Mouse (Mus musculus) hematopoietic multipotent progenitor cell, adult 10-12 weeks (in vitro differentiated cells): ENCODE measurements around the gene Prl3b1. TPM values are rescaled to one million over a fixed set of nuclear protein-coding genes. Genes with fewer than 3 reads are reported as not detected.

ENCODE experiments used
- polyA plus RNA-seq: library from polyadenylated mRNA; stranded (reverse); fragments of >175 nt; gene quantifications from 2 replicates; pipeline ENCODE4 v1.2.3, GENCODE M21; 2012; ENCODE audit warnings: low replicate concordance

The Prl3b1 gene
- polyA plus RNA-seq, result not detected in 2 replicates

DNA sequence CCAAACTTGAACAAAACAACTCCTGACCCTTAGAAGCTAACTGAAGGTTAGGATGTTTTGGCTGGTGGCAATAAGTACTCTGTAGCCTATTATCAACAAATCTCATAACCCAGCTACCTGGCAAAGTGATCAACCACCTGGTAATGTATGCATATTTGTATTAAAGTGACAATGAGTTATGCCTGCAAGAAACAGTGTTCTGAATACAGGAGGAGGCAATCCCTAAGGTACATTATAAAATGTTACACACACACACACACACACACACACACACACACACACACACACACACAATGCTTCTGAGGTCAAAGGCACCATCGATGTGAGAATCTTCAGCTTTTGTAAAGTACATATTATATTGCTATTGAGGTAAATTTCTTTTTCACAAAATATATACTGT lies at the start of gene Prl3b1:
Prl3b1 (plus strand) TSS at position 301 of the 400 bp plus-strand sequence.

GRCm38 (mm10) chr13:27196359-27196758 lies 45.3 kb upstream of the Prl3b1 start, which contains the start of gene Prl3c1:
Prl3c1 (plus strand) TSS chr13:27196659.

DNA sequence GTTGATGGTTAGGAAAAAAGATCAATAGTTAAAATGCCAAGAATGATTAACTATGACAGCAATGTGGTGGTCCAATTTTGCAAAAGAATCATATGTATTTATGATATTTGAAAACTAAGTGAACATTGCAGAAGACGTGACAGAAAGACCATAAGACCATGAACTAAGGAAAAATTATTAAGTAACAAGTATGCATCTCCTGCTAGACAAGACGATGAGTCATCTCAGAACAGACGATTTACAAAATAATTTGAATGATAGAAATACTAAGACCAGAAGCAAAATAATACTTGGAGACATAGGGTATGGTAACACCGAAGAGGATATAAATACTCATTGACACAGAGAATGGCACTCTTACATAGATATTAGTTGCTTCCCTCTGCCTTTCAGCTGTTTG lies 17.5 kb downstream of the Prl3b1 start, which contains the start of gene Prl3a1:
Prl3a1 (plus strand) TSS at position 301 of the 400 bp plus-strand sequence.

Other genes with a start within 250 kb of the Prl3b1 start
- gene Prl, start 184.3 kb upstream of the Prl3b1 start, polyA plus RNA-seq, result not detected in 2 replicates
- not detected in 2 replicates for gene Prl3d1, start 147.7 kb upstream of the Prl3b1 start, polyA plus RNA-seq
- not detected in 2 replicates for gene Prl3d2, start 120.1 kb upstream of the Prl3b1 start, polyA plus RNA-seq
- not detected in 2 replicates for gene Prl3d3, start 85.1 kb upstream of the Prl3b1 start, polyA plus RNA-seq
- not detected in 2 replicates for gene Prl3c1, start 45.2 kb upstream of the Prl3b1 start, polyA plus RNA-seq
- gene Prl3a1, start 17.6 kb downstream of the Prl3b1 start, polyA plus RNA-seq, result not detected in 2 replicates
- gene Prl6a1, start 70.8 kb downstream of the Prl3b1 start, polyA plus RNA-seq, result not detected in 2 replicates
- not detected in 2 replicates for gene Prl8a2, start 103.8 kb downstream of the Prl3b1 start, polyA plus RNA-seq
- gene Prl2b1, start 149.0 kb downstream of the Prl3b1 start, polyA plus RNA-seq, result not detected in 2 replicates
- gene Prl8a6, start 196.8 kb downstream of the Prl3b1 start, polyA plus RNA-seq, result not detected in 2 replicates